Comparison of ENCODE assay signal across 33 mouse cellular contexts in the genomic region with DNA sequence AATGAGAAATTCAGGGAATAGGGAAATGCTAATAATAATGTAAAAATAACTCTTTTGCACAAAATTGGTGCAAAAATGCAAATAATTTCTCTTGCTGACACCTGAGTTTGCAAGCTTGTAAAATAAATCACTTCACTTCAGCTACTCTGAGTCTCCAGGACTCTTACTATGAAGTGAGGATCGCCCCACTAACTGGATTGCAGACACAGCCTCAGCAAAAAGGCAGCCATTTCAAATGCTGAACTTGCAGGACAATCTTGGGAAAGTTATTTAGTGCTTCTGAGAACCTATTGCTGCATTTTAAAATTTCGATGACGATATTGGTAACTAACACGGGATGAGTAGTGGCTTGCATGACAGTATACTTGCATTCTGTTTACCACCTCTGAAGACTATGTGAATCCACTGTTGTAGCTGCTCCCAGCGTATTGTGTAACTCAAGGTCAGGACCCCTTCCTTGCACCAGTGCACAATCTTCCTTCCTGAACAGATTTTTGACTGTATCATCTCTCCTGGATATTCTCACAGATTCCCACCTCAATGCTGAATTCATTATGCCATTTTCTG.
DNase-seq lines count a peak whose midpoint lies in the region; ATAC-seq and TF ChIP-seq lines count a peak whose summit lies in the region.
"Had no signal": no experiment of that assay in that cellular context is flagged by ENCODE, and none has a peak within 500 bp of the region (broad histone marks: within the 10 kb centered on the region; RNA-seq: fewer than 3 reads in every experiment).

No protein-coding gene starts in this region.

- no peak overlapping the region for H3K9ac ChIP-seq in forebrain, postnatal 0 days
- H3K9ac ChIP-seq in forebrain, embryonic 15.5 days (replicated peaks) = no peak overlapping the region
- H3K9ac ChIP-seq in kidney, postnatal 0 days (ENCODE audit: low read depth, low read length) = no peak overlapping the region
- H3K9ac ChIP-seq: embryonic facial prominence, embryonic 13.5 days; forebrain, embryonic 12.5 days; hindbrain, embryonic 12.5 days; limb, embryonic 15.5 days; liver, embryonic 13.5 days; neural tube, embryonic 12.5 days had no signal

- no peaks in the 10 kb centered on the region for H3K4me1 ChIP-seq in forebrain, postnatal 0 days (ENCODE audit: insufficient read depth)
- no peaks in the 10 kb centered on the region; the same call in 1 of the 2 replicates for H3K4me1 ChIP-seq in forebrain, embryonic 15.5 days
- 0 out of 2 replicates have a peak, but pooled peaks cover 4% of the 10 kb centered on the region for H3K4me1 ChIP-seq in kidney, postnatal 0 days (replicated peaks; ENCODE audit: insufficient read depth, low read length)
- H3K4me1 ChIP-seq in kidney, adult 2 months (ENCODE audit: control insufficient read depth, insufficient read depth, low read length) = no peaks in the 10 kb centered on the region
- H3K4me1 ChIP-seq in lung, adult 2 months (ENCODE audit: control insufficient read depth, insufficient read depth, low read length) = no peaks in the 10 kb centered on the region
- H3K4me1 ChIP-seq: forebrain, embryonic 12.5 days; limb, embryonic 10.5 days; limb, embryonic 15.5 days; liver, embryonic 13.5 days; neural tube, embryonic 12.5 days had no signal

- no peak for ATAC-seq in forebrain, postnatal 0 days
- no peak for ATAC-seq in forebrain, embryonic 15.5 days (replicated peaks)
- ATAC-seq in kidney, postnatal 0 days (replicated peaks; ENCODE audit: low FRiP score, low read depth) = peak; percentile 69; the same call in 1 of the 2 replicates
- ATAC-seq: midbrain, embryonic 16.5 days; Patski had no signal

- no peak overlapping the region for H3K4me2 ChIP-seq in forebrain, postnatal 0 days (ENCODE audit: low read depth)
- no peak overlapping the region for H3K4me2 ChIP-seq in forebrain, embryonic 15.5 days (replicated peaks)
- no peak overlapping the region for H3K4me2 ChIP-seq in kidney, postnatal 0 days (ENCODE audit: low read length)
- H3K4me2 ChIP-seq: embryonic facial prominence, embryonic 13.5 days; forebrain, embryonic 12.5 days; heart, embryonic 11.5 days; hindbrain, embryonic 12.5 days; limb, embryonic 15.5 days; liver, embryonic 13.5 days; neural tube, embryonic 12.5 days had no signal

- no peak overlapping the region for H3K4me3 ChIP-seq in forebrain, postnatal 0 days (ENCODE audit: low read depth, low read length)
- H3K4me3 ChIP-seq in forebrain, embryonic 15.5 days = no peak overlapping the region
- H3K4me3 ChIP-seq in kidney, postnatal 0 days (replicated peaks; ENCODE audit: low read depth, low read length) = no peak overlapping the region
- no peak overlapping the region for H3K4me3 ChIP-seq in kidney, adult 2 months (ENCODE audit: insufficient read depth, low read depth, low read length)
- no peak overlapping the region for H3K4me3 ChIP-seq in lung, adult 2 months (replicated peaks; ENCODE audit: extremely low read depth, low read depth, low read length)
- H3K4me3 ChIP-seq: embryonic facial prominence, embryonic 13.5 days; erythroblast, embryonic 14.5 days; forebrain, embryonic 12.5 days; hindbrain, embryonic 12.5 days; layer of hippocampus, adult 2 months; limb, embryonic 10.5 days; limb, embryonic 15.5 days; liver, embryonic 13.5 days; myocyte; neural tube, embryonic 12.5 days had no signal

- H3K36me3 ChIP-seq in forebrain, postnatal 0 days (ENCODE audit: insufficient read depth) = no peaks in the 10 kb centered on the region
- H3K36me3 ChIP-seq in forebrain, embryonic 15.5 days = no peaks in the 10 kb centered on the region
- H3K36me3 ChIP-seq in kidney, postnatal 0 days (ENCODE audit: insufficient read depth, low read length) = no peaks in the 10 kb centered on the region
- H3K36me3 ChIP-seq in kidney, adult 2 months (ENCODE audit: control insufficient read depth, insufficient read depth, low read length) = no peaks in the 10 kb centered on the region
- H3K36me3 ChIP-seq: embryonic facial prominence, embryonic 13.5 days; forebrain, embryonic 12.5 days; hindbrain, embryonic 12.5 days; limb, embryonic 10.5 days; limb, embryonic 15.5 days; liver, embryonic 13.5 days; neural tube, embryonic 12.5 days had no signal

- no peak for TF ChIP-seq POLR2A in kidney, adult 2 months (IDR thresholded peaks at IDR 0.05; ENCODE audit: low read depth, low read length)
- no peak for TF ChIP-seq POLR2A in brain, embryonic 14.5 days (IDR thresholded peaks at IDR 0.05; ENCODE audit: borderline replicate concordance, extremely low read depth, insufficient read depth, insufficient read length, poor library complexity, severe bottlenecking)
- TF ChIP-seq POLR2A in lung, adult 2 months (IDR thresholded peaks at IDR 0.05; ENCODE audit: borderline replicate concordance, extremely low read depth, low read depth, low read length) = no peak

- peak; percentile 9 for DNase-seq in forebrain, postnatal 0 days
- DNase-seq in kidney, postnatal 0 days (ENCODE audit: low spot score) = peak; percentile 56
- DNase-seq in kidney, adult 2 months = no peak
- DNase-seq in brain, embryonic 14.5 days (ENCODE audit: low read depth) = peak; percentile 38
- DNase-seq in embryo, embryonic 11 days = peak; percentile 31
- no peak for DNase-seq in lung, adult 2 months
- DNase-seq in heart, adult 18-20 months = no peak
- DNase-seq: adrenal gland, postnatal 10 days; cerebellum, adult 11 months; cerebellum, adult 9-11 months; gastrocnemius, postnatal 25 days; heart, adult 11 months; heart, postnatal 36 days; kidney, adult 9 months; liver, embryonic 13.5 days; lung, adult 18-20 months; lung, postnatal 10 days; right cerebral cortex, postnatal 14 days; thymus, postnatal 4 days had no signal

- H3K27me3 ChIP-seq in forebrain, postnatal 0 days (ENCODE audit: insufficient read depth, low read length) = no peaks in the 10 kb centered on the region
- H3K27me3 ChIP-seq in forebrain, embryonic 15.5 days = no peaks in the 10 kb centered on the region
- H3K27me3 ChIP-seq in kidney, postnatal 0 days (ENCODE audit: insufficient read depth, low read length) = no peaks in the 10 kb centered on the region
- no peaks in the 10 kb centered on the region for H3K27me3 ChIP-seq in kidney, adult 2 months (replicated peaks; ENCODE audit: control insufficient read depth, insufficient read depth, low read length)
- H3K27me3 ChIP-seq: embryonic facial prominence, embryonic 13.5 days; forebrain, embryonic 12.5 days; hindbrain, embryonic 12.5 days; limb, embryonic 15.5 days; liver, embryonic 13.5 days; neural tube, embryonic 12.5 days; Patski had no signal

- no peak for TF ChIP-seq CTCF in forebrain, postnatal 0 days (IDR thresholded peaks at IDR 0.05; ENCODE audit: low read depth)
- TF ChIP-seq CTCF in kidney, postnatal 0 days (IDR thresholded peaks at IDR 0.05; ENCODE audit: low read depth) = no peak
- TF ChIP-seq CTCF in kidney, adult 2 months (conservative IDR thresholded peaks at IDR 0.05; ENCODE audit: insufficient read depth, insufficient read length, low read depth, low read length) = no peak
- no peak for TF ChIP-seq CTCF in brain, embryonic 14.5 days (IDR thresholded peaks at IDR 0.05; ENCODE audit: borderline replicate concordance, extremely low read depth, insufficient read depth, insufficient read length)
- no peak for TF ChIP-seq CTCF in lung, adult 2 months (IDR thresholded peaks at IDR 0.05; ENCODE audit: insufficient read depth, low read length)

- WGBS in forebrain, postnatal 0 days = 86% methylated on average over 5 of the region's 5 CpGs
- 80% methylated on average over 5 of the region's 5 CpGs for WGBS in forebrain, embryonic 15.5 days
- WGBS in kidney, postnatal 0 days = 44% methylated on average over 5 of the region's 5 CpGs
- WGBS in kidney, adult 2 months = 48% methylated on average over 5 of the region's 5 CpGs
- 78% methylated on average over 5 of the region's 5 CpGs for WGBS in lung, adult 2 months

- no peak overlapping the region for H3K27ac ChIP-seq in forebrain, postnatal 0 days (ENCODE audit: low read depth, low read length)
- no peak overlapping the region for H3K27ac ChIP-seq in forebrain, embryonic 15.5 days (replicated peaks)
- H3K27ac ChIP-seq in kidney, postnatal 0 days = no peak overlapping the region
- H3K27ac ChIP-seq in kidney, adult 2 months (ENCODE audit: insufficient read depth, low read depth, low read length) = no peak overlapping the region
- H3K27ac ChIP-seq: embryonic facial prominence, embryonic 13.5 days; forebrain, embryonic 12.5 days; hindbrain, embryonic 12.5 days; layer of hippocampus, adult 2 months; limb, embryonic 10.5 days; limb, embryonic 15.5 days; liver, embryonic 13.5 days; macrophage; neural tube, embryonic 12.5 days had no signal

- H3K9me3 ChIP-seq in forebrain, postnatal 0 days (ENCODE audit: low read length) = no peaks in the 10 kb centered on the region
- no peaks in the 10 kb centered on the region for H3K9me3 ChIP-seq in forebrain, embryonic 15.5 days
- no peaks in the 10 kb centered on the region for H3K9me3 ChIP-seq in kidney, postnatal 0 days (replicated peaks; ENCODE audit: low read length)
- H3K9me3 ChIP-seq: embryonic facial prominence, embryonic 13.5 days; forebrain, embryonic 12.5 days; hindbrain, embryonic 12.5 days; limb, embryonic 10.5 days; limb, embryonic 15.5 days; liver, embryonic 13.5 days; neural tube, embryonic 12.5 days had no signal

Comparison
In these comparisons a context has a peak if more than half of its experiments do, and no peak if none do; other contexts are left out.
1. DNase-seq: peak in forebrain, postnatal 0 days (single experiment), kidney, postnatal 0 days (single experiment), brain, embryonic 14.5 days (single experiment) and embryo, embryonic 11 days (single experiment); none in kidney, adult 2 months (single experiment), lung, adult 2 months (single experiment) and heart, adult 18-20 months (0 of 2).